Mouse (Mus musculus): Measurements from ENCODE around the gene Slc36a4. TPM values are rescaled to one million over a fixed set of nuclear protein-coding genes. Genes with fewer than 3 reads are reported as not detected.

The Slc36a4 gene
- total RNA-seq, 1 experiment from 2014 or later: 28.1 TPM

Other genes starting within 250 kb of the Slc36a4 start
- gene Smco4, start 216.3 kb upstream of the Slc36a4 start, total RNA-seq (2021): 32.1 and 38.9 TPM in 2 replicates
- gene Deup1, start 81.8 kb upstream of the Slc36a4 start, total RNA-seq (2021): 0.37 and 0.38 TPM in 2 replicates
- gene Mtnr1b, start 164.8 kb downstream of the Slc36a4 start, total RNA-seq (2021): not detected in 2 replicates

Measured in adrenal gland, postnatal 14 days (tissue).